Mouse (Mus musculus): ENCODE results near the gene Gm11032.
A peak's percentile ranks its signal among the peaks of the same experiment; 100 is the strongest.
"Not testable (repeated sequence)": the region's sequence is repeated elsewhere in the genome, so short reads cannot be mapped to it uniquely, and the experiment has no call there.

Gm11032 gene

DNA sequence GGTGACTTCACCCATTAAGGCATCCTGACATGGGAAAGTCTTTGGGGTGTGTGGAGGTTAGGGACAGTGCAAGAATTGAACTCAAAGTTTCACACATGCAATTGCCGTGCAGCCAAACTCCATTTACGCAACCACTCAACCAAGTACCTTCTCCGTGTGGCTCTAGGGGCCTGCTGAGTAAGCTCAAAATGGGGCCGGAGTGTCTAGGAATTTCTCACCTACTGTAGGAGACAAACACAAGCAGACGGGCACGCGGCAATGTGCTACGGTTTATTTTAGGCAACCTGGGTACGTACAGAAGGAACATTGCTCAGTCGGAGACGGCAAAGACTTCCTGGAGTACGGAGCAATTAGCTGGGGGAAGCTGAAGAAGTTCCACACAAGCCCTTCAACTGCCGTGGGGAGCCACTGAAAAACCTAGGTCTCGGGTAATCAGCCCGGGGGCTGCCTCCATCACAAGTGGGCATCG, at the start of gene Gm11032:
Gene Gm11032, plus strand, starts transcription at position 51 of the 469 bp plus-strand sequence.
- no peak for DNase-seq

DNA sequence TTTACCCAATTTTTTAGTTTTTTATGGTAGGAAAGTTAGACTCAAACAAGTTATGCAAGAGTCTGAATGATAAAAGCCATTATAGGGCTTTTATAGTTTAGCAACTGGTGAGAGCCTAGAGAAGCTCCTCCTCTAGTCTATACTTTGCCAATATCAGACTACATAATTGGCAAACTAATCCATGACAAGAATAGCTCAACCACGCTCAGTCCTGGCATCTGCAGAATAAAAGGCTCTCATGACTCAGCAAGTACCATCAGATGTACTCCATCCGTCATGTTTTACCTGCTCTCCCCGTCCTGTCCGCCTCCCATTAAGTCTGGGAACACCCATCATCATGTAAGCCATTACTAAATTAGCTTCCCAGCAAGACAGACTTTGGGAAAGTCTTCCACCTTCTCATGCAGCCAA, 48.4 kb upstream of the Gm11032 start:
- no peak for DNase-seq

DNA sequence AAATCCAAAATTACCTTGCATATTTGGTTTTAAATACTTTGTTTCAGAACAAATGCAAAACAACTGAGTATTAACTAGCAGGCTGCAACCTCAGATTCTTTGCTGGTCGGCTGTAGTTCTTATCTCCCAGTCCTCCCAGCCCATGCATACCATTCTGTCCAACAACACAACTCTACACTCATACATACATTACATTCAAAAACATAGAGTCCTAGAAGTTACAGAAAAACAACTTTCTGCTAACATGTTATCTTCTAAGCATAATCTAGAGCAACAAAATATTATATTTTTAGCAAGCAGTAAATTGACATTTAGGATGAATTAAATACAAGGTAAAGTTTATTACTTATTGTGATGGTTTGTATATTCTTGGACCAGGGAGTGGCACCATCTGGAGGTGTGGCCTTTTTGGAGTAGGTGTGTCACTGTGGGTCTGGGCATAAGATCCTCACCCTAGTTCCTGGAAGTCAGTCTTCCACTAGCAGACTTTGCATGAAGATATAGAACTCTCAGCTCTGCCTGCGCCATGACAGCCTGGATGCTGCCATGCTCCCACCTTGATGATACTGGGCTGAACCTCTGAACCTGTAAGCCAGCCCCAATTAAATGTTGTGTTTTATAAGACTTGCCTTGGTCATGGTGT, 43.7 kb upstream of the Gm11032 start:
- not testable (repeated sequence) for DNase-seq

- DNase-seq, result no peak
These were observed 42.8 kb upstream of the Gm11032 start for GRCm38 (mm10) chr11:4577079-4577478.

DNA sequence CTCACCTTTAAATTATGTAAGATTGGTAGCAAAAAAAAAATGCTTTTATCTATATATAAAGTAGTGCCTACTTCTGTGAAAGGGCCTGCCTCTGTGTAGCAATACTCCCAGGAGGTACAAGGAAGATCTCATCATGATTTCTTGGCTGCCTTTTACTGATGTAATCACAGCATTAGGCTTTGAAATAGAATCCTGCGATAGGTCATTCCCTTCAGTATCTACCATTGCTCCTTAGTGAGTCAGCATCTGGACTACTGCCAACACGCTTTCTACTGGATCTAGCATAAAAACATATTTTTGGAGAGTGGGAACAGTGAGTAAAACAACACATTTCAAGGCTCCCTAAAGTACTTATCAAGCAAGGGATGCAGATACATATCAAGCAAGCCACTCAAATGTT, 41.2 kb upstream of the Gm11032 start:
- DNase-seq, result no peak

DNA sequence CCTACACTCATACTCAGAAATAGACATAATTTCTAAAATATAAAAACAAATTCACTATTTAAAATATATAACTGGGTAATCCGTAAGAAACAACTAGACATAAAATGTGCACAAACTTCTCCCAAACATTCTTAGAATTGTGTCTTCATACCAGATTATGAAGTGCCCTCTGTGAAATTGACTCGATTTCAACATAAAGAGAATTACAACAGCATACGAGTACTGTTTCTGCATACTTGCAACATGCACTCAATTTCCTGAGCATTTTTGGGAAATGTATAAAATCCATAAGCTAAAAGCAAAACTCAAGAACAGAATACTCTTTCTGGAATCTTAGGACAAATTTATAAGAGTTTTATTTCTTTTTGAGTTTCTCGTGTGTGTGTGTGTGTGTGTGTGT, 28.1 kb upstream of the Gm11032 start:
- DNase-seq, result no peak

- no peak for DNase-seq
These were observed 26.4 kb upstream of the Gm11032 start for GRCm38 (mm10) chr11:4593491-4593848.

DNA sequence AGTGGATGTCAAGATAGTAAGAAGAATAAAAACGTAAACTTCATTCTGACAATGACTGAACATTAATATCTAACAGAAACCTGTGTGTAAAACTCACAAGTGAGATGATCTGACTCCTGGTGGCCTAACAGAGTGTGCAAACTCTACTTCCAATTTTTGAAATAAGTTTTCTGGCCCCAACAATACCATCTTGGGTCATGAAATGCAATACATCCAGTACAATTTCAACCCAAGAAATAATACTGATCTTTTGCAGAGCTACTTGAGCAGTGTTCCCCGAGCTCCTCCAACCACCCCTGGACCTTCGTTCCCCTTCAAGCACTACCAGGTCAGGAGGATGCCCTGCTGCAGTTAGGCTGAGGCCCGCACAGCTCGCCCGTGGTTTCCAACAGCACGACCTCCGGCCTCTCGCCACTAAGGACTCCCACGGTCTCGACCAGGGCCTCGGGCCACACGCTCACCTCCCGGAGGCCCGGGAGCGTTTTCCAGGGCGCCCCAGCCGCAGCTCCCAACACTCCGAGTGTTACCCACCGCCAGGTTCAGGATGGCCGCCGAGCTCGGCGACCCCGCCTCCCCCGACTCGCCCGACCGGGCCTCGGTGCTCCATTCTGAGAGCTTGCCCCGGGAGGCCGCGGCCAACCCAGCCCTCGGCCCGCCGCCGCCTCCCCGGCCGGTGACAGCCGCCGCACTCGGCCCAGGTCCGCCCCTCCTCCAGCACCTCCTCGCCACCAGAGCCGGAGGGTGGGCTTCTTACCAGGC, 25.8 kb upstream of the Gm11032 start:
- DNase-seq, result no peak

GRCm38 (mm10) chr11:4594608-4595500, 25.0 kb upstream of the Gm11032 start, which contains the start of gene Mtmr3:
Gene Mtmr3 (minus strand): TSS chr11:4594863.
- peak; percentile 90 for DNase-seq

- no peak for DNase-seq
These were observed 21.5 kb upstream of the Gm11032 start for GRCm38 (mm10) chr11:4598411-4598810.

DNA sequence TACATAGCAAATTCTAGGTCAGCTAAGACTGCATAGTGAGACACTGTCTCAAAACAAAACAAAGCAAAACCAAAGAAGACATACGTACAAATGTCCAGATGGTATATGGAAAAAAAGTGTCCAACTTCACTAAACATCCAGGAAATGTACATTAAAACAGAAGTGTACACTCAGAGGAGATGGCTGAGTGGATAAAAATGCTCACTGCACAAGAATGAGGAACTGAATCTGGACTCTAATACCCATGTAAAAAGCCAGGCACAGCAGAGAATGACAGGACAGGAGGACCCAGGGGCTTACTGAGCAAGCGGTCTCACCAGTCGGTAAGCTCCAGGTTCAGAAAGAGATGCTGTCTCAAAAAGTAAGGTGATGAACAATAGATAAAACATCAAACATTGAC, 20.0 kb upstream of the Gm11032 start:
- DNase-seq, result no peak

GRCm38 (mm10) chr11:4601890-4602289, 18.0 kb upstream of the Gm11032 start:
- no peak for DNase-seq

- peak; percentile 16 for DNase-seq
These were observed 17.0 kb upstream of the Gm11032 start for GRCm38 (mm10) chr11:4602691-4603441.

DNA sequence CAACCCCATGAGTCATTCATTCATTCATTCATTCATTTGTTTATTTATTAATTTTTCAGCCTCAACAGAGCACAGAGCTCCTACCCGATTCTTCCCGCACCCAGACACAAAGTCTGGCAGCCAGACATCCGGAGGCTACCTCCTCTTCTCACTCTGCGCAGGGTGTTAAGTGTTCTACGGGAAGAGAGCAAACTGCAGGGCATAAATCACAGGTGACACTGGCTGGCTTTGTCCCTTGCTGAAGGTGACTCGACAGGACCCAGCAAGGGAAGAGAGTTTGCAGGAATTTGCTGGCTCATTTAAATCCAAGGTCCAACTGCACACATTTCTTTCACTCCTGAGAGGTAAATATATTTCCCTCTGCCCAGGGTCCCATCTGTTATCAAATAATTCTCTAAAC, 15.4 kb upstream of the Gm11032 start:
- no peak for DNase-seq

DNA sequence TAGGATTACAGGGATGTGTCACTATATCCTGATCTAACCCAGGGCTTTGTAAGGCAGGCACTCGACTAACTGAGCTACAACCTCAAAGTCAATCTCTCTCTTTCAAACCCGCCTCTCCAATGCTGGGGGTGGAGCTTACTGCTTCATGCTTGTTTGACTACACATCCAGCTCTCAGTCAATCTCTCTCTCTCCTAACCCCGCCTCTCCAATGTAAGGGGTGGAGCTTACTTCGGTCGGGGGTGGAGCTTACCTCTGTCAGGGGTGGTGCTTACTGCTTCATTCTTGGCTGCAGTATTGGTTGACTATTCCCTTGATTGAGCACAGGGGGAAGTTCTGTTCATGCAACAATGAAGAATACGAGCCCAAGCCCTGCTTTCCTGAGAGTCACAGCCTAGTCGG, 14.5 kb upstream of the Gm11032 start:
- DNase-seq, result no peak

- DNase-seq, result no peak
These were observed 13.3 kb upstream of the Gm11032 start for GRCm38 (mm10) chr11:4606541-4606940.

DNA sequence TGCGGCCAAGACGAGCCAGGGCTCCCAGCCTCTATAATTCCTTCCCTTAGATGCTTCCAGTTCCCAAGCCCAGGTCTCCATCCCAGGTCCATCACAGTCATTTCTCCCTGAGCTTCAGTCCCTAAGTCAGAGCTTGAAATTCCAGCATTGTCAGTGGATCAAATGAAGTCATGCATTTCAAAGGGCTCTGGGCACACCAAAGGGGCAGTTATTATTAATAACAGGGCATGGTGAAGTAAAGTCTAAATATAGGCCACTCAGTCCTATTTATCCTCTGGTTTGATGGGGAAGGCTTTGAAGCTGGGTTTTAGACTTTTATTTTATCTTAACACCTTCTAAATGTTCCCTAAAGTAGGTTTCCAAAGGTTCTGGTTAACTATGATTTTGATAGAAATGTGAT, 8.0 kb upstream of the Gm11032 start:
- no peak for DNase-seq

DNA sequence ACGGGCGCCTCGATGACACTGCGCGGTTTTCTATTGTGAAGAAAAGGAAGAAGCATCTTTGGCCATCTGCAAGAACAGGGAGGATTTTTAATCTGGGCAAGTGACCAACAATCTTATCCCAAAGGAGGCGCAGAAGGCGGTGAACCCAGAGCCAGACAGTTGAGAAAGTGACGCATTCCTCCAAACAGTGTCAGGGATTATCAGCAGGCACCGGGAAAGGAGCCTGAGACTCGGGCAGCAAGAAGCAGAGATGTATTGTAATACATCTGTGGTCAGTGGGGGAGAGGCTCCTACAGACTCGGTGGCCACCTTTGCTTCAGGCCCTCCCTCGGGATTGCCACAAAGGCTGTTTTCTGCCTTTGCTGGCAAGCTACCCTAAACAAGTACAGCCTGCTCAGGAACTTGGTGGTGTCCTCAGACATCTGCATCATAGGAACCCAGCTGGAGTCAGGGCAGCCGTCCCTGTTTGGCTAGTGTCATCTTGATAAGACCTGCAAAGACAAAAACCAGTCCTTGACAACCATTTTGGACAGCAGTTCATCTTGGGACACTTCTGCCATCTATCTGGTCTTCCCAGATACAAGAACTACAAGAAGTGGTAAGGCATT, 738 bp downstream of the Gm11032 start:
- DNase-seq, result no peak

- DNase-seq, result no peak
These were observed 2.0 kb downstream of the Gm11032 start for GRCm38 (mm10) chr11:4621866-4622265.

- no peak for DNase-seq
These were observed 2.6 kb downstream of the Gm11032 start for GRCm38 (mm10) chr11:4622442-4622986.

GRCm38 (mm10) chr11:4622997-4623396, 3.1 kb downstream of the Gm11032 start:
- DNase-seq, result no peak

DNA sequence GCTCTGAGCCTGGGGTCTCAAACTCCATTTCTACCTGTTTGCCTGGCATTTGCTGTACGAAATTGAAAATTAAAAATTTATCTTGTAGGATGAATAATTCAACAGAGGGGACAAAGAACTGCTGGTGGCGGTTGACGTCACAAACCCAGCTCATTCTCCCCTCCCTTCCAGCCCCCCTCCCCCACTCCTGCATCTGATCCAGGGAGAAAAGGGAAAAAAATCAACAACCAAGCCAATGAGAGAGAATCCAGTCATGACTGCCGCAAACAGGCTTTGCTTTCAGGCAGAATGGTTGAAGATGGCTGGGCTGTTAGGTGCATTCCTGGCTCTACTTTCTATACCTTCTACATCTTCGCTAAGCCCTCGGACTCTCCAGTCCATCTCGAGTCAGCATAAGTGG, 6.1 kb downstream of the Gm11032 start:
- DNase-seq, result no peak

Data from right cerebral cortex, postnatal 4 days (tissue).